Mouse (Mus musculus) liver, postnatal 0 days (tissue): ENCODE measurements at regions not wholly inside any gene's neighbourhood (a gene's known extent, or its start where the extent isn't known, plus 50 kb on each side); places are given as distances from the start of the nearest gene placed in this dataset.

ENCODE experiments used
- ATAC-seq: fragments of 200-750 bp; cut with Nextera tagmentation; 2 replicates; pipeline ENCODE4 v1.8.0; 2017; ENCODE audit warnings: mild to moderate bottlenecking, moderate library complexity
- DNase-seq: peaks from one replicate; pipeline ENCODE4 v3.0.0-alpha.2; 2016
- H3K27ac ChIP-seq: fragments of 300-500 bp; sonication (generic); 2 replicates; pipeline ENCODE4 v1.5.1; 2014; ENCODE audit warnings: antibody characterized with exemption, moderate library complexity, mild to moderate bottlenecking, low read depth
- H3K27me3 ChIP-seq: fragments of 300-500 bp; sonication (generic); 2 replicates; pipeline ENCODE4 v1.6.1; 2014; ENCODE audit warnings: low read length, control low read depth, mixed read lengths; ENCODE audit not compliant: insufficient read depth
- H3K36me3 ChIP-seq: fragments of 300-500 bp; sonication (generic); replicated peaks from 2 replicates; pipeline ENCODE4 v1.6.1; 2014; ENCODE audit warnings: mild to moderate bottlenecking, control low read depth, low read length, moderate library complexity, mixed read lengths; ENCODE audit not compliant: insufficient read depth
- H3K4me1 ChIP-seq: fragments of 300-500 bp; sonication (generic); 2 replicates; pipeline ENCODE4 v1.6.1; 2014; ENCODE audit warnings: antibody characterized with exemption, mild to moderate bottlenecking, control low read depth; ENCODE audit not compliant: insufficient read depth
- H3K4me2 ChIP-seq: fragments of 300-500 bp; sonication (generic); 2 replicates; pipeline ENCODE4 v1.6.1; 2014; ENCODE audit warnings: low read depth, mild to moderate bottlenecking, low read length, moderate library complexity, mixed read lengths
- H3K4me3 ChIP-seq: fragments of 300-500 bp; sonication (generic); 2 replicates; pipeline ENCODE4 v1.5.1; 2014; ENCODE audit warnings: low read depth, low read length
- H3K9ac ChIP-seq: fragments of 300-500 bp; sonication (generic); replicated peaks from 2 replicates; pipeline ENCODE4 v1.6.1; 2014; ENCODE audit warnings: mild to moderate bottlenecking, moderate library complexity
- H3K9me3 ChIP-seq: fragments of 300-500 bp; sonication (generic); 2 replicates; pipeline ENCODE4 v1.6.1; 2016; ENCODE audit warnings: mild to moderate bottlenecking, control low read depth, low read length, mixed read lengths
- CTCF ChIP-seq: sonication (generic); IDR thresholded peaks from 2 replicates; pipeline ENCODE4 v1.5.1; 2016; ENCODE audit warnings: antibody characterized with exemption, low read depth
- EP300 ChIP-seq: IDR thresholded peaks from 2 replicates; pipeline ENCODE4 v1.6.1; 2016; ENCODE audit warnings: antibody characterized with exemption, low read depth, mild to moderate bottlenecking
- WGBS: fragments of 180-500 bp; shearing (Covaris S2); extraction: QIAGEN DNeasy Blood & Tissue Kit; methylation state at CpG from one replicate; pipeline ENCODE4 v1.1.7; 2014; ENCODE audit not compliant: insufficient replicate concordance; 5-methylcytosine and 5-hydroxymethylcytosine counted together

GRCm38 (mm10) chr13:115986282-115986681 is 323.2 kb downstream of the Isl1 start:
- Histone ChIP-seq H3K36me3 (no peaks in the 10 kb centered on the region), H3K9me3 (no peaks in the 10 kb centered on the region), H3K9ac (no peak overlapping the region), H3K4me1 (no peaks in the 10 kb centered on the region), H3K4me3 (no peak overlapping the region), H3K27me3 (no peaks in the 10 kb centered on the region), H3K27ac (no peak overlapping the region), H3K4me2 (no peak overlapping the region)
- 78% methylated on average over 2 of the region's 2 CpGs for WGBS
- no peak for TF ChIP-seq CTCF
- TF ChIP-seq EP300: no peak
- ATAC-seq: no peak
- no peak for DNase-seq

DNA sequence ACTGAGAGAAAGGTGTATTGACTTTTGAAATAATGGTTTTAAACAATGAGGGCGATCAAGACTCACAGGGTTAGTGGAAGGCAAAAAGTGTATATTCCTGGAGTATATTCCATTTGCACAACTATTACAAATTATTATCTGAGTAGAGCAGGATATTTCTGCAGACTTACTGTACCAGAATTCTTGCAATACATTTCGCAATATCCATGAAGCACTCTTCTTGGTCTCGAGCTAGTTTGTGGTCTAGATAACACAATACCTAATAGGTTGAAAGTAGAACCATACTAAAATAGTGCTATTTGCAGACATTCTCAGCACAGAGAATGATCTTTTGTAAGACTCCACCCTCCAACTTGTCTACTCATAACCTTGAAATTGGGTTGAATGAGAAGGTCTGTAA is 323.8 kb downstream of the Isl1 start:
- WGBS: 73% methylated on average over 3 of the region's 3 CpGs
- TF ChIP-seq EP300 (no peak), CTCF (no peak)

DNA sequence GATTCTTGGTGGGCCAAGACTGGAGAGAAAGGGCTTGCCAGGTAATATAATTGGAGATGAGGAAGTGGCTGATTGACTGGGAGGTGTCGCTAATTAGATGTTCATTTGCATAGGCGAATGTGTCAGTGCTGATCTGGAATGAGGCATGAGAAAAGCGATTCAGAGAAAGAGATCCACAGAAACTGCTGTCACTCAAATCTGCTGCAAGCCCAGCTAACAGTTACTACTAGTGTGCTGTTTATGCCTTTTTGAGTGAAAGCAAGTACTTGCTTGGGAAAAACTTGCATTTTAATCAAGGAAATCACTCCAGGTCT is 331.6 kb downstream of the Isl1 start:
- no peak overlapping the region for H3K4me3 ChIP-seq
- H3K9me3 ChIP-seq: no peaks in the 10 kb centered on the region
- DNase-seq (no peak), ATAC-seq (no peak)
- H3K27ac ChIP-seq: no peak overlapping the region
- no peaks in the 10 kb centered on the region for H3K36me3 ChIP-seq
- H3K4me1 ChIP-seq: no peaks in the 10 kb centered on the region
- 42% methylated on average over 3 of the region's 3 CpGs for WGBS
- TF ChIP-seq EP300: no peak
- TF ChIP-seq CTCF: no peak
- no peaks in the 10 kb centered on the region for H3K27me3 ChIP-seq
- no peak overlapping the region for H3K4me2 ChIP-seq
- H3K9ac ChIP-seq: no peak overlapping the region

More for the DNA sequence above, 323.8 kb downstream of the Isl1 start:
- no peak for DNase-seq
- Histone ChIP-seq H3K4me1 (no peaks in the 10 kb centered on the region), H3K27ac (no peak overlapping the region), H3K36me3 (no peaks in the 10 kb centered on the region), H3K4me2 (no peak overlapping the region), H3K27me3 (no peaks in the 10 kb centered on the region), H3K4me3 (no peak overlapping the region), H3K9me3 (no peaks in the 10 kb centered on the region), H3K9ac (no peak overlapping the region)
- ATAC-seq: no peak

- Histone ChIP-seq H3K4me1 (no peaks in the 10 kb centered on the region), H3K36me3 (no peaks in the 10 kb centered on the region), H3K4me3 (no peak overlapping the region), H3K9ac (no peak overlapping the region), H3K27ac (no peak overlapping the region), H3K9me3 (no peaks in the 10 kb centered on the region), H3K27me3 (no peaks in the 10 kb centered on the region), H3K4me2 (no peak overlapping the region)
- ATAC-seq (no peak), DNase-seq (no peak)
- WGBS: 59% methylated on average over 7 of the region's 7 CpGs
- TF ChIP-seq EP300 (no peak), CTCF (no peak)
Measured at GRCm38 (mm10) chr13:115977118-115977889, 332.2 kb downstream of the Isl1 start.
